Mouse (Mus musculus): Measurements from ENCODE around the gene Itgb2. TPM values are rescaled to one million over a fixed set of nuclear protein-coding genes. Genes with fewer than 3 reads are reported as not detected.

Itgb2 gene
- polyA plus RNA-seq, 1 experiment from 2014 or later: 3.6 TPM

GRCm38 (mm10) chr10:77541864-77542666, 12.0 kb downstream of the Itgb2 start:
- DNase-seq (ENCODE audit: low spot score): no peak
- Histone ChIP-seq H3K4me3 (no peak overlapping the region), H3K27ac (no peak overlapping the region), H3K9me3 (no peaks in the 10 kb centered on the region), H3K4me1 (peaks cover 8% of the 10 kb centered on the region; the same call in 1 of the 2 replicates), H3K36me3 (no peaks in the 10 kb centered on the region), H3K27me3 (ENCODE audit: insufficient read depth, poor library complexity, severe bottlenecking) (no peaks in the 10 kb centered on the region)
- 70% methylated on average over 10 of the region's 10 CpGs for WGBS

- H3K36me3 ChIP-seq: no peaks in the 10 kb centered on the region
- DNase-seq (ENCODE audit: low spot score): no peak
- peaks cover 8% of the 10 kb centered on the region; the same call in 1 of the 2 replicates for H3K4me1 ChIP-seq
- no peak overlapping the region for H3K27ac ChIP-seq
- no peaks in the 10 kb centered on the region for H3K9me3 ChIP-seq
- WGBS: 38% methylated on average over 7 of the region's 7 CpGs
- H3K27me3 ChIP-seq (ENCODE audit: insufficient read depth, poor library complexity, severe bottlenecking): no peaks in the 10 kb centered on the region
- no peak overlapping the region for H3K4me3 ChIP-seq
These were observed 13.2 kb downstream of the Itgb2 start for GRCm38 (mm10) chr10:77543226-77543625.

- H3K4me1 ChIP-seq: peaks cover 18% of the 10 kb centered on the region; the same call in 1 of the 2 replicates
- no peak overlapping the region for H3K4me3 ChIP-seq
- H3K36me3 ChIP-seq: no peaks in the 10 kb centered on the region
- no peaks in the 10 kb centered on the region for H3K9me3 ChIP-seq
- WGBS: 76% methylated on average over 5 of the region's 5 CpGs
- no peak overlapping the region for H3K27ac ChIP-seq
- DNase-seq (ENCODE audit: low spot score): no peak
- H3K27me3 ChIP-seq (ENCODE audit: insufficient read depth, poor library complexity, severe bottlenecking): no peaks in the 10 kb centered on the region
These were observed 14.9 kb downstream of the Itgb2 start for GRCm38 (mm10) chr10:77544916-77545315.

DNA sequence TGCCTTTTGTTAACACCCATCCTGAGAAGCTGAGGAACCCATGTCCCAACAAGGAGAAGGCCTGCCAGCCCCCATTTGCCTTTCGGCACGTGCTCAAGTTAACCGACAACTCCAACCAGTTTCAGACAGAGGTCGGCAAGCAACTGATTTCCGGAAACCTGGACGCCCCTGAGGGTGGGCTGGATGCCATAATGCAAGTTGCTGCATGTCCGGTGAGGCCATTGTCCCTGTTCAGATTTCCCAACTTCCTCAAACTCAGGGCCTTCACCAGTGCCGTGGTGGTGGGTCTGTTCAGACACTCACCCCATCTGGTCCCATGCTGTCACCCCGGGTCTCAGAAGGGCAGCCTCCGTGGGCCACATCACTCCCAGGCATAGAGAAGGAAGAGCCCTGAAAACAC, 18.5 kb downstream of the Itgb2 start:
- WGBS: 82% methylated on average over 10 of the region's 10 CpGs
- DNase-seq (ENCODE audit: low spot score): no peak
- H3K4me1 ChIP-seq: 0 out of 2 replicates have a peak, but pooled peaks cover 10% of the 10 kb centered on the region
- no peak overlapping the region for H3K27ac ChIP-seq
- no peaks in the 10 kb centered on the region for H3K36me3 ChIP-seq
- H3K27me3 ChIP-seq (ENCODE audit: insufficient read depth, poor library complexity, severe bottlenecking): no peaks in the 10 kb centered on the region; the same call in 1 of the 2 replicates
- H3K4me3 ChIP-seq: no peak overlapping the region
- no peaks in the 10 kb centered on the region for H3K9me3 ChIP-seq

- Histone ChIP-seq H3K36me3 (no peaks in the 10 kb centered on the region), H3K9me3 (no peaks in the 10 kb centered on the region), H3K27ac (no peak overlapping the region), H3K4me1 (0 out of 2 replicates have a peak, but pooled peaks cover 10% of the 10 kb centered on the region), H3K4me3 (no peak overlapping the region), H3K27me3 (ENCODE audit: insufficient read depth, poor library complexity, severe bottlenecking) (no peaks in the 10 kb centered on the region; the same call in 1 of the 2 replicates)
- DNase-seq (ENCODE audit: low spot score): no peak
- 72% methylated on average over 11 of the region's 11 CpGs for WGBS
These were observed 20.8 kb downstream of the Itgb2 start for GRCm38 (mm10) chr10:77550874-77551273.

- Histone ChIP-seq H3K4me3 (no peak overlapping the region), H3K27me3 (ENCODE audit: insufficient read depth, poor library complexity, severe bottlenecking) (peaks cover 6% of the 10 kb centered on the region; the same call in 1 of the 2 replicates), H3K27ac (no peak overlapping the region), H3K9me3 (no peaks in the 10 kb centered on the region), H3K4me1 (0 out of 2 replicates have a peak, but pooled peaks cover 10% of the 10 kb centered on the region), H3K36me3 (no peaks in the 10 kb centered on the region)
- WGBS: 81% methylated on average over 5 of the region's 5 CpGs
- DNase-seq (ENCODE audit: low spot score): no peak
These were observed 22.1 kb downstream of the Itgb2 start for GRCm38 (mm10) chr10:77552162-77552561.

- H3K9me3 ChIP-seq: no peaks in the 10 kb centered on the region
- H3K27ac ChIP-seq: no peak overlapping the region
- DNase-seq (ENCODE audit: low spot score): no peak
- no peak overlapping the region for H3K4me3 ChIP-seq
- no peaks in the 10 kb centered on the region for H3K36me3 ChIP-seq
- 79% methylated on average over 4 of the region's 4 CpGs for WGBS
- 0 out of 2 replicates have a peak, but pooled peaks cover 10% of the 10 kb centered on the region for H3K4me1 ChIP-seq
- peaks cover 6% of the 10 kb centered on the region; the same call in 1 of the 2 replicates for H3K27me3 ChIP-seq (ENCODE audit: insufficient read depth, poor library complexity, severe bottlenecking)
These were observed 23.2 kb downstream of the Itgb2 start for GRCm38 (mm10) chr10:77553285-77553684.

GRCm38 (mm10) chr10:77554918-77555317, 24.9 kb downstream of the Itgb2 start:
- H3K27me3 ChIP-seq (ENCODE audit: insufficient read depth, poor library complexity, severe bottlenecking): peaks cover 6% of the 10 kb centered on the region; the same call in 1 of the 2 replicates
- WGBS: 74% methylated on average over 4 of the region's 4 CpGs
- H3K4me3 ChIP-seq: no peak overlapping the region
- H3K4me1 ChIP-seq: no peaks in the 10 kb centered on the region
- H3K36me3 ChIP-seq: no peaks in the 10 kb centered on the region
- no peak for DNase-seq (ENCODE audit: low spot score)
- H3K9me3 ChIP-seq: no peaks in the 10 kb centered on the region
- H3K27ac ChIP-seq: no peak overlapping the region

- Histone ChIP-seq H3K27me3 (ENCODE audit: insufficient read depth, poor library complexity, severe bottlenecking) (peaks cover 6% of the 10 kb centered on the region; the same call in 1 of the 2 replicates), H3K9me3 (no peaks in the 10 kb centered on the region), H3K36me3 (no peaks in the 10 kb centered on the region), H3K27ac (no peak overlapping the region), H3K4me3 (no peak overlapping the region), H3K4me1 (peaks cover 5% of the 10 kb centered on the region)
- DNase-seq (ENCODE audit: low spot score): no peak
- WGBS: 86% methylated on average over 7 of the region's 7 CpGs
These were observed 26.6 kb downstream of the Itgb2 start for GRCm38 (mm10) chr10:77556631-77557030.

DNA sequence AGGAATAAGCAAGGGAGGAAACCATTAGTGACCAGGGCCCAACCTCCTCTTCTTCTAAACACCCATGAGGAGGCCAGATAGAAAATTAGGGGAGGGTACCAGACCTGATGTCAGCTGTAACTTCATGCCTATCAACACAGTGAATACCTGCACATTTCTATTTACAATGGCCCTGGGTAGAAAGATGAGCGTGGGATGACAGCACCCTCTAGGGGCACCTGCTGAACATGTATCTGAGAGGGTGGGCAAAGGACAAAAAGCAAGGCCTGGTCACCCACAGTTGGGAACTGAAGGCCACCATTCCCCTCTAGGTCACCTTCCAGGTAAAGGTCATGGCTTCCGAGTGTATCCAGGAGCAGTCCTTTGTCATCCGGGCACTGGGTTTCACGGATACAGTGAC, 27.6 kb downstream of the Itgb2 start:
- Histone ChIP-seq H3K4me1 (peaks cover 7% of the 10 kb centered on the region), H3K27me3 (ENCODE audit: insufficient read depth, poor library complexity, severe bottlenecking) (peaks cover 6% of the 10 kb centered on the region; the same call in 1 of the 2 replicates), H3K4me3 (no peak overlapping the region), H3K27ac (no peak overlapping the region), H3K36me3 (no peaks in the 10 kb centered on the region), H3K9me3 (no peaks in the 10 kb centered on the region)
- WGBS: 84% methylated on average over 4 of the region's 4 CpGs
- no peak for DNase-seq (ENCODE audit: low spot score)

DNA sequence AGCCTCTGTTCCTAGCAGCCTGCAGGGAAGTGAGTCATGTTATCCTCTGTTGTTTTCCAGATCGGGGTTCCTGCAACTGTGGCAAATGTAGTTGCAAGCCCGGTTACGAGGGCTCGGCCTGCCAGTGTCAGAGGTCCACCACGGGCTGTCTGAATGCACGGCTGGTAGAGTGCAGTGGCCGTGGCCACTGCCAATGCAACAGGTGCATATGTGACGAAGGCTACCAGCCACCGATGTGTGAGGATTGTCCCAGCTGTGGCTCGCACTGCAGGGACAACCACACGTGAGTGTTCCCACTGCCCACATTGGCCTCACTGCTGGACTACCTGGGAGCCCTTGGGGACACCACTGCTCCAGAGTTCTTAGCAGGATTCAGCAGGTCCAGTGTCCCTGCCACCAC, 30.0 kb downstream of the Itgb2 start:
- no peak for DNase-seq (ENCODE audit: low spot score)
- Histone ChIP-seq H3K4me1 (peaks cover 7% of the 10 kb centered on the region), H3K27me3 (ENCODE audit: insufficient read depth, poor library complexity, severe bottlenecking) (0 out of 2 replicates have a peak, but pooled peaks cover 6% of the 10 kb centered on the region), H3K36me3 (no peaks in the 10 kb centered on the region), H3K9me3 (no peaks in the 10 kb centered on the region), H3K4me3 (no peak overlapping the region), H3K27ac (no peak overlapping the region)
- WGBS: 80% methylated on average over 11 of the region's 11 CpGs

DNA sequence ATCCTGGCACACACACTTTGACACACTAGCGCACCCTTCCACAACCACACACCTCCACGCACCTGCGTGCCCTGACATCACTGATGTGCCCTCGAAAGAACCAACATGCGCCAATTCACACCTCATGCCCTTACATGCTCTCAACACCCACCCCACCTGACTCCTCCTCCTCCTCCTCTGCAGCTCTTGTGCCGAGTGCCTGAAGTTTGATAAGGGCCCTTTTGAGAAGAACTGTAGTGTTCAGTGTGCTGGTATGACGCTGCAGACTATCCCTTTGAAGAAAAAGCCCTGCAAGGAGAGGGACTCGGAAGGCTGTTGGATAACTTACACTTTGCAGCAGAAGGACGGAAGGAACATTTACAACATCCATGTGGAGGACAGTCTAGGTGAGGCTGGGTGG, 30.8 kb downstream of the Itgb2 start:
- Histone ChIP-seq H3K27ac (no peak overlapping the region), H3K4me1 (peaks cover 7% of the 10 kb centered on the region), H3K9me3 (no peaks in the 10 kb centered on the region), H3K36me3 (no peaks in the 10 kb centered on the region), H3K27me3 (ENCODE audit: insufficient read depth, poor library complexity, severe bottlenecking) (0 out of 2 replicates have a peak, but pooled peaks cover 6% of the 10 kb centered on the region), H3K4me3 (no peak overlapping the region)
- no peak for DNase-seq (ENCODE audit: low spot score)
- WGBS: 68% methylated on average over 9 of the region's 9 CpGs

- Histone ChIP-seq H3K27me3 (ENCODE audit: insufficient read depth, poor library complexity, severe bottlenecking) (0 out of 2 replicates have a peak, but pooled peaks cover 4% of the 10 kb centered on the region), H3K4me3 (no peak overlapping the region), H3K9me3 (no peaks in the 10 kb centered on the region), H3K4me1 (peaks cover 7% of the 10 kb centered on the region), H3K36me3 (no peaks in the 10 kb centered on the region), H3K27ac (no peak overlapping the region)
- 60% methylated on average over 2 of the region's 2 CpGs for WGBS
- DNase-seq (ENCODE audit: low spot score): no peak
These were observed 31.5 kb downstream of the Itgb2 start for GRCm38 (mm10) chr10:77561508-77561907.

Data from heart, embryonic 10.5 days (tissue).